Mouse (Mus musculus) urinary bladder, postnatal 10 days (tissue): ENCODE results near the gene Etv4.

ENCODE experiments used
- DNase-seq: peaks from one replicate; pipeline ENCODE4 v3.0.0; 2022; ENCODE audit warnings: low spot score

Etv4 gene

GRCm38 (mm10) chr11:101785852-101786205 lies 658 bp upstream of the Etv4 start:
- DNase-seq = no peak

- DNase-seq = no peak
These were observed 556 bp downstream of the Etv4 start for GRCm38 (mm10) chr11:101784488-101785142.

GRCm38 (mm10) chr11:101784072-101784471 lies 1.1 kb downstream of the Etv4 start:
- no peak for DNase-seq

- DNase-seq = no peak
These were observed 1.6 kb downstream of the Etv4 start for GRCm38 (mm10) chr11:101783584-101783983.

- DNase-seq = no peak
These were observed 2.0 kb downstream of the Etv4 start for GRCm38 (mm10) chr11:101783135-101783534.

- no peak for DNase-seq
These were observed 8.3 kb downstream of the Etv4 start for GRCm38 (mm10) chr11:101776846-101777245.

- DNase-seq = no peak
These were observed 12.7 kb downstream of the Etv4 start for GRCm38 (mm10) chr11:101772449-101772848.

GRCm38 (mm10) chr11:101772027-101772426 lies 13.1 kb downstream of the Etv4 start:
- DNase-seq = no peak

- DNase-seq = no peak
These were observed 14.9 kb downstream of the Etv4 start for GRCm38 (mm10) chr11:101770266-101770665.

- DNase-seq = no peak
These were observed 16.4 kb downstream of the Etv4 start for GRCm38 (mm10) chr11:101768721-101769120.

GRCm38 (mm10) chr11:101767326-101767725 lies 17.8 kb downstream of the Etv4 start:
- DNase-seq = no peak

GRCm38 (mm10) chr11:101764546-101764945 lies 20.6 kb downstream of the Etv4 start:
- no peak for DNase-seq

GRCm38 (mm10) chr11:101763723-101764122 lies 21.4 kb downstream of the Etv4 start:
- DNase-seq = no peak

GRCm38 (mm10) chr11:101759530-101759929 lies 25.6 kb downstream of the Etv4 start:
- no peak for DNase-seq

- no peak for DNase-seq
These were observed 26.7 kb downstream of the Etv4 start for GRCm38 (mm10) chr11:101758431-101758830.

- DNase-seq = no peak
These were observed 27.8 kb downstream of the Etv4 start for GRCm38 (mm10) chr11:101757366-101757765.

GRCm38 (mm10) chr11:101756616-101757015 lies 28.6 kb downstream of the Etv4 start:
- DNase-seq = no peak

GRCm38 (mm10) chr11:101733596-101733995 lies 51.6 kb downstream of the Etv4 start:
- no peak for DNase-seq

GRCm38 (mm10) chr11:101732518-101733440 lies 52.4 kb downstream of the Etv4 start, which contains the start of gene Dhx8:
Gene Dhx8 (plus strand): TSS chr11:101732919.
- DNase-seq = peak; percentile 89

GRCm38 (mm10) chr11:101729308-101729707 lies 55.9 kb downstream of the Etv4 start:
- DNase-seq = no peak

- no peak for DNase-seq
These were observed 58.4 kb downstream of the Etv4 start for GRCm38 (mm10) chr11:101726765-101727164.

- no peak for DNase-seq
These were observed 60.1 kb downstream of the Etv4 start for GRCm38 (mm10) chr11:101725043-101725442.

- DNase-seq = no peak
These were observed 65.1 kb downstream of the Etv4 start for GRCm38 (mm10) chr11:101719986-101720520.
